Mouse (Mus musculus) liver, adult 2 months (tissue): ENCODE data around the gene Klhdc3.

Experiments
- CTCF ChIP-seq: fragments of 200-500 bp; IDR thresholded peaks from 2 replicates; pipeline ENCODE4 v1.5.1; 2011; ENCODE audit warnings: low read depth, low read length, control low read depth
- POLR2A ChIP-seq: fragments of 200-500 bp; IDR thresholded peaks from 2 replicates; pipeline ENCODE4 v1.6.1; 2011; ENCODE audit warnings: low read length, control low read depth; ENCODE audit not compliant: insufficient read depth; ENCODE audit errors: extremely low read depth

DNA sequence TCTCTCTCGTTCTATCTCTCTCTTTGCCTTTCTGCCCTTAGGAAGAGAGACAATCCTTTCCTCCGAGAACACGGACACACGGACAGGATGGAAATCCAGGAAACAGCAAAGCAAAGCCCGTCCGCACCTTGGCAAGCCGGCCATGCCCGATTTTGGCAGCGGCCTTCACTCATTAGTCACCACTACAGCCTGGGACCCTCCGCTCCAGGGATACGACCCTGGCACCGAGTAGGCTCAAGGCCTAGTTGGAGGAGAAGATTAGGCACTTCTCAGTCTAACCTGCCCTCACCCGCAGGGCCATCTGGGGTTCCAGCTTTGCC lies 52.3 kb downstream of the Klhdc3 start:
- TF ChIP-seq CTCF (no peak), POLR2A (no peak)
